Mouse (Mus musculus): Measurements from ENCODE around the gene Plekha3. TPM values are rescaled to one million over a fixed set of nuclear protein-coding genes. Genes with fewer than 3 reads are reported as not detected.

The Plekha3 gene
- polyA plus RNA-seq, 1 experiment from 2014 or later, result 12.2 TPM

DNA sequence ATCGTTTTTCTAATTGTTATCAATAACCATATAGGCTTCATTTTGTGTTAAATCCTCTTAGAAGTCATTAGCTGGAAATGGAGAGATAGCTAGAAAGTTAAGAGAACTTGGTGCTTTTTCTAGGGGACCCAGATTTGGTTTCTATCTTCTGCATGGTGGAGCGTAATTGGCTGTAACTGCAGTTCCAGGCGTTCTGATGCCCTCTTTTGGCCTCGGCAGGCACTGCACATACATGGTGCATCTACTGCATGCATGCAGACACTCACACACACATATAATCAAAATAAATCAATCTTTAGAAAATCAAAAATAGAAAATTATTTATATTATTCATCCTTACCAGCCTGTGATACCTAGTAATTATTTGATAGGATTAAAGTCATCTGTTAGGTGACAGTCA, 22.0 kb upstream of the Plekha3 start:
- 99% methylated on average over 4 of the region's 4 CpGs for WGBS
- H3K4me3 ChIP-seq (ENCODE audit: low read depth, low read length), result no peak overlapping the region
- H3K27ac ChIP-seq (ENCODE audit: low read depth, low read length), result no peak overlapping the region

DNA sequence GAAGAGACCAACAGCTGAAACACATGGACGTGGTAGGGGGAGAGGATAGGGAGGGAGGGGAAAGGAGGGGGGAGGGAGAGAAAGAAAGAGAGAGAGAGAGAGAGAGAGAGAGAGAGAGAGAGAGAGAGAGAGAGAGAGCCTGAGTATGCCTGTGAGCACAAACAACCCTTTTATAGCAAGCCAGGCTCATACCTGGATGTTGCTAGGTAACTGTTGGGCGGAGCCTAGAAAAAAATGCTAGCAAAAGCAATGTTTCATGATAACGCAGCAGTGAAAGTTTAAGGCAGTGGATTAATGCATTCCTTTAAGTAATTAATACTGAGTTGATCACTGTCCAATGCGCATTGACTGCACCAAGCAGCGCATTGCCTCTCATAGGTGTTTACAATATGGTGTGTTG, 20.4 kb upstream of the Plekha3 start:
- ATAC-seq (ENCODE audit: low FRiP score), result no peak
- Histone ChIP-seq H3K4me1 (replicated peaks; ENCODE audit: control insufficient read depth, insufficient read depth, low read length) (no peaks in the 10 kb centered on the region), H3K4me2 (replicated peaks; ENCODE audit: low read depth, low read length) (no peak overlapping the region), H3K36me3 (ENCODE audit: control insufficient read depth, insufficient read depth, low read length) (no peaks in the 10 kb centered on the region), H3K4me3 (ENCODE audit: low read depth, low read length) (no peak overlapping the region), H3K9ac (ENCODE audit: low read depth, low read length) (no peak overlapping the region), H3K27ac (ENCODE audit: low read depth, low read length) (no peak overlapping the region), H3K9me3 (ENCODE audit: control insufficient read depth, low read length) (no peaks in the 10 kb centered on the region), H3K27me3 (ENCODE audit: control insufficient read depth, insufficient read depth, low read length) (no peaks in the 10 kb centered on the region)
- no peak for DNase-seq (ENCODE audit: low spot score)
- WGBS, result 83% methylated on average over 5 of the region's 5 CpGs

More for the DNA sequence above, 22.0 kb upstream of the Plekha3 start:
- Histone ChIP-seq H3K36me3 (ENCODE audit: control insufficient read depth, insufficient read depth, low read length) (no peaks in the 10 kb centered on the region), H3K27me3 (ENCODE audit: control insufficient read depth, insufficient read depth, low read length) (no peaks in the 10 kb centered on the region), H3K4me2 (replicated peaks; ENCODE audit: low read depth, low read length) (no peak overlapping the region), H3K4me1 (replicated peaks; ENCODE audit: control insufficient read depth, insufficient read depth, low read length) (no peaks in the 10 kb centered on the region), H3K9me3 (ENCODE audit: control insufficient read depth, low read length) (no peaks in the 10 kb centered on the region), H3K9ac (ENCODE audit: low read depth, low read length) (no peak overlapping the region)
- no peak for DNase-seq (ENCODE audit: low spot score)
- ATAC-seq (ENCODE audit: low FRiP score), result no peak

DNA sequence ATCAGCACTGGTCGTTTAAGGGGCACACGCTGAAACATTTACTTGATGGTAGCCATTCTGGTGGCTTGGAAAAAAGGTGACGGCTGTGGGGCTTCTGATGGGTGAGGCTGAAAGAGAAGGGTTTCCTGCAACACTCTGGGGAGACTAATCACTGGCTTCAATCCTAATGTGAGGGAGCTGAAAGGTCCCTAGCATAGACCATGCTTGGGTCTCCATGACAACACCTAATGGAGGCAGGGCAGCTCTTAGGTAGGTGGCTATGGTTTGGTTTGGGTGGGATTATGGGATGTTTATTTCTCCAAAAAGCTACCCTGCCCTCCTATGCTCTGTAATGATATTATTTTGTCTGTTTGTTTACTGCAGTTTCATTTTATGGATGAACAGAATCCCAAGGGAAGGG, 19.6 kb upstream of the Plekha3 start:
- DNase-seq (ENCODE audit: low spot score) (no peak), ATAC-seq (ENCODE audit: low FRiP score) (no peak)
- H3K4me1 ChIP-seq (replicated peaks; ENCODE audit: control insufficient read depth, insufficient read depth, low read length), result no peaks in the 10 kb centered on the region
- H3K4me2 ChIP-seq (replicated peaks; ENCODE audit: low read depth, low read length), result no peak overlapping the region
- 74% methylated on average over 3 of the region's 3 CpGs for WGBS
- no peak overlapping the region for H3K27ac ChIP-seq (ENCODE audit: low read depth, low read length)
- no peaks in the 10 kb centered on the region for H3K36me3 ChIP-seq (ENCODE audit: control insufficient read depth, insufficient read depth, low read length)
- no peaks in the 10 kb centered on the region for H3K9me3 ChIP-seq (ENCODE audit: control insufficient read depth, low read length)
- no peak overlapping the region for H3K4me3 ChIP-seq (ENCODE audit: low read depth, low read length)
- no peaks in the 10 kb centered on the region for H3K27me3 ChIP-seq (ENCODE audit: control insufficient read depth, insufficient read depth, low read length)
- no peak overlapping the region for H3K9ac ChIP-seq (ENCODE audit: low read depth, low read length)

DNA sequence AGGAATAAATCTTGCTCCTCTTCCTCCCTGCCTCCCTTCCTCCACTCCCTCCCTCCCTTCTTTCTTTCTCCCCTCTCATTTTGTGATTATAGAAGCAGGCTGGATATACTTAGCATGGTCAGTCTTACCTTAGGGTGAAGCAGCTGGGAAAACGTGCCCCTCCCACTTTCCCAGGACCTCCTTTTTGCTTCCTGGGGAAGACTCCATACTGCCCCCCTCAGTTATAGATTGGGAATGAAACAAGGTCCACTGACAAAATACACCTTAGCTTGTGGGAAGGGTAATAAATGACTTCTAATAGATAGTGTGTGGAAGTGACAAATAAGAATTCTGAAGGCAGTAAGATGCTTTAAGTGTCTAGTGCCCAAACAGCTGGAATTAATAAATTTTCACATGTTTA, 19.1 kb upstream of the Plekha3 start:
- Histone ChIP-seq H3K4me3 (ENCODE audit: low read depth, low read length) (no peak overlapping the region), H3K27me3 (ENCODE audit: control insufficient read depth, insufficient read depth, low read length) (no peaks in the 10 kb centered on the region), H3K4me1 (replicated peaks; ENCODE audit: control insufficient read depth, insufficient read depth, low read length) (no peaks in the 10 kb centered on the region), H3K9ac (ENCODE audit: low read depth, low read length) (no peak overlapping the region), H3K36me3 (ENCODE audit: control insufficient read depth, insufficient read depth, low read length) (no peaks in the 10 kb centered on the region), H3K4me2 (replicated peaks; ENCODE audit: low read depth, low read length) (no peak overlapping the region), H3K27ac (ENCODE audit: low read depth, low read length) (no peak overlapping the region), H3K9me3 (ENCODE audit: control insufficient read depth, low read length) (no peaks in the 10 kb centered on the region)
- DNase-seq (ENCODE audit: low spot score) (peak; percentile 24), ATAC-seq (ENCODE audit: low FRiP score) (no peak)
- WGBS, result 0% methylated on average over 1 of the region's 1 CpGs

DNA sequence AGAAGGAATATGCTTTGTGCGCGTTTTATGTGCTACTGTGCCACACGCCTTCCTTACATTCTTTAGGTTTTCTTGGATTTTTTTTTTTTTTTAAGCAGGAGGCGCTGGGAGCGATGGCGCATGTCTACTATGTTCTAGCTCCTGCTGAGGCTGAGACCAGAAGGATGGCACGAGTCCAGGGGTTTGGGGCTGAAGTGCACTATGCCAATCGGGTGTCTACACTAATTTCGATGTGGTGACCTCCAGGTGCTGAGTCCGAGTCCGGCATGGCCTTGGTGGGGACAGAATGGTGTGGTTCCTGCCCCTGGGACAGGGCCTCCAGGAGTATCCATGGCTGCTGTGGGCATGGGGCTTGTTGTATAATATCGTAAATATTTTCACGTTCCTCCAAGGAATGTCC, 16.5 kb upstream of the Plekha3 start:
- H3K4me3 ChIP-seq (ENCODE audit: low read depth, low read length), result no peak overlapping the region
- no peaks in the 10 kb centered on the region for H3K27me3 ChIP-seq (ENCODE audit: control insufficient read depth, insufficient read depth, low read length)
- no peak overlapping the region for H3K4me2 ChIP-seq (replicated peaks; ENCODE audit: low read depth, low read length)
- H3K4me1 ChIP-seq (replicated peaks; ENCODE audit: control insufficient read depth, insufficient read depth, low read length), result no peaks in the 10 kb centered on the region
- H3K36me3 ChIP-seq (ENCODE audit: control insufficient read depth, insufficient read depth, low read length), result no peaks in the 10 kb centered on the region
- H3K27ac ChIP-seq (ENCODE audit: low read depth, low read length), result no peak overlapping the region
- ATAC-seq (ENCODE audit: low FRiP score) (no peak), DNase-seq (ENCODE audit: low spot score) (no peak)
- no peak overlapping the region for H3K9ac ChIP-seq (ENCODE audit: low read depth, low read length)
- 82% methylated on average over 13 of the region's 13 CpGs for WGBS
- no peaks in the 10 kb centered on the region for H3K9me3 ChIP-seq (ENCODE audit: control insufficient read depth, low read length)

- H3K9ac ChIP-seq (ENCODE audit: low read depth, low read length), result no peak overlapping the region
- H3K4me1 ChIP-seq (replicated peaks; ENCODE audit: control insufficient read depth, insufficient read depth, low read length), result no peaks in the 10 kb centered on the region
- no peak overlapping the region for H3K4me2 ChIP-seq (replicated peaks; ENCODE audit: low read depth, low read length)
- no peaks in the 10 kb centered on the region for H3K9me3 ChIP-seq (ENCODE audit: control insufficient read depth, low read length)
- 56% methylated on average over 7 of the region's 8 CpGs for WGBS
- no peak for DNase-seq (ENCODE audit: low spot score)
- H3K27me3 ChIP-seq (ENCODE audit: control insufficient read depth, insufficient read depth, low read length), result no peaks in the 10 kb centered on the region
- no peaks in the 10 kb centered on the region for H3K36me3 ChIP-seq (ENCODE audit: control insufficient read depth, insufficient read depth, low read length)
- no peak overlapping the region for H3K27ac ChIP-seq (ENCODE audit: low read depth, low read length)
- no peak for ATAC-seq (ENCODE audit: low FRiP score)
- H3K4me3 ChIP-seq (ENCODE audit: low read depth, low read length), result no peak overlapping the region
These were observed 15.7 kb upstream of the Plekha3 start for GRCm38 (mm10) chr2:76659419-76659818.

GRCm38 (mm10) chr2:76665531-76665930, 9.6 kb upstream of the Plekha3 start:
- ATAC-seq (ENCODE audit: low FRiP score), result no peak

DNA sequence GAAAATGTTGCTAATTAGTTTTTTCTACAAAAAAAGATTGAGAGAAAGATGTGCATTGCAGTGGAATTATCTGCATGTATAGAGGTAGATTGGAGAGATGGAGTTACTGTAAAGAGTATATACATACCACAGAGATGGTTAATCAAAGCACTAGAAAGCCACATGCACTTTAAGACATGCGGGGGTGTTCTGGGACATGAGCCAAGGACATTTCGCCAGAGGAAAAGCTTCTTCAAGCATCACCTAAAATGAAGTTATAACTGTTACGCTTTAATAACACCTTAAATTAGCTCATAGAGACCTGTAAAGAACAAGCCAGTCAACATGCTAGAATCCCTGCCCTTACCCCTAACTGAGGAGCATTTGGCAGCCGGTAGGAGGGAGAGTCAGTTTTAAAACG, 7.9 kb upstream of the Plekha3 start:
- no peak overlapping the region for H3K4me2 ChIP-seq (replicated peaks; ENCODE audit: low read depth, low read length)
- 87% methylated on average over 5 of the region's 5 CpGs for WGBS
- no peaks in the 10 kb centered on the region for H3K9me3 ChIP-seq (ENCODE audit: control insufficient read depth, low read length)
- H3K4me3 ChIP-seq (ENCODE audit: low read depth, low read length), result no peak overlapping the region
- DNase-seq (ENCODE audit: low spot score), result no peak
- H3K9ac ChIP-seq (ENCODE audit: low read depth, low read length), result no peak overlapping the region
- no peak for ATAC-seq (ENCODE audit: low FRiP score)
- no peak overlapping the region for H3K27ac ChIP-seq (ENCODE audit: low read depth, low read length)
- H3K27me3 ChIP-seq (ENCODE audit: control insufficient read depth, insufficient read depth, low read length), result no peaks in the 10 kb centered on the region
- no peaks in the 10 kb centered on the region for H3K36me3 ChIP-seq (ENCODE audit: control insufficient read depth, insufficient read depth, low read length)
- H3K4me1 ChIP-seq (replicated peaks; ENCODE audit: control insufficient read depth, insufficient read depth, low read length), result 0 out of 2 replicates have a peak, but pooled peaks cover 1% of the 10 kb centered on the region

More at GRCm38 (mm10) chr2:76665531-76665930, 9.6 kb upstream of the Plekha3 start:
- no peaks in the 10 kb centered on the region for H3K36me3 ChIP-seq (ENCODE audit: control insufficient read depth, insufficient read depth, low read length)
- H3K4me3 ChIP-seq (ENCODE audit: low read depth, low read length), result no peak overlapping the region
- no peaks in the 10 kb centered on the region for H3K27me3 ChIP-seq (ENCODE audit: control insufficient read depth, insufficient read depth, low read length)
- DNase-seq (ENCODE audit: low spot score), result no peak
- 94% methylated on average over 7 of the region's 7 CpGs for WGBS
- no peak overlapping the region for H3K27ac ChIP-seq (ENCODE audit: low read depth, low read length)
- H3K9me3 ChIP-seq (ENCODE audit: control insufficient read depth, low read length), result no peaks in the 10 kb centered on the region
- H3K4me2 ChIP-seq (replicated peaks; ENCODE audit: low read depth, low read length), result no peak overlapping the region
- no peaks in the 10 kb centered on the region for H3K4me1 ChIP-seq (replicated peaks; ENCODE audit: control insufficient read depth, insufficient read depth, low read length)
- H3K9ac ChIP-seq (ENCODE audit: low read depth, low read length), result no peak overlapping the region

DNA sequence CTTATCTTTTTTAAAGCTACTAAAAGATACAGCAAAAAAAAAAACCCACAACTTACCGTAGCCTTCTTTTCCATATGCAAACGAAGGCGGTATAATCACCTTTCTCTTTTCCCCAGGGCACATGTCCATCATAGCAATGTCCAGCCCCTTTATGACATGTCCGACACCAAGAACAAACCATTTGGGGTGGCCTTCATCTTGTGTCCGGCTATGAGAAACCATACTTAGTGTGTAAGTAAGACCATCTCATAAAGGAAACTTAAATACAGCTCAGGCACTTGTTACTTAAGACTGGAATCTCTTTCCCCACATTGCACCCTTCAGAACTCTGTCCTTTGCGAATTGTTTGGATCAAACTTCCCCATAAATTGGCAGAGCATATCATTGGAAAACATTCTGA, 3.4 kb upstream of the Plekha3 start:
- no peak for ATAC-seq (ENCODE audit: low FRiP score)

More for the DNA sequence above, 3.4 kb upstream of the Plekha3 start:
- H3K9ac ChIP-seq (ENCODE audit: low read depth, low read length), result no peak overlapping the region; the same call in 1 of the 2 replicates
- H3K4me1 ChIP-seq (replicated peaks; ENCODE audit: control insufficient read depth, insufficient read depth, low read length), result peaks cover 7% of the 10 kb centered on the region
- no peak overlapping the region for H3K4me3 ChIP-seq (ENCODE audit: low read depth, low read length)
- H3K9me3 ChIP-seq (ENCODE audit: control insufficient read depth, low read length), result no peaks in the 10 kb centered on the region
- DNase-seq (ENCODE audit: low spot score), result no peak
- H3K36me3 ChIP-seq (ENCODE audit: control insufficient read depth, insufficient read depth, low read length), result no peaks in the 10 kb centered on the region
- H3K4me2 ChIP-seq (replicated peaks; ENCODE audit: low read depth, low read length), result peak overlapping the region; percentile 56
- 90% methylated on average over 6 of the region's 6 CpGs for WGBS
- no peaks in the 10 kb centered on the region for H3K27me3 ChIP-seq (ENCODE audit: control insufficient read depth, insufficient read depth, low read length)
- H3K27ac ChIP-seq (ENCODE audit: low read depth, low read length), result no peak overlapping the region
